Mouse (Mus musculus): ENCODE measurements around the gene Kcnj12. TPM values are rescaled to one million over a fixed set of nuclear protein-coding genes. Genes with fewer than 3 reads are reported as not detected.
A peak's percentile ranks its signal among the peaks of the same experiment; 100 is the strongest.

Kcnj12 gene
- polyA plus RNA-seq, 1 experiment from 2014 or later = 7.8 TPM

GRCm38 (mm10) chr11:61067133-61067835 lies 44.9 kb downstream of the Kcnj12 start:
- Histone ChIP-seq H3K27ac (replicated peaks) (no peak overlapping the region), H3K36me3 (no peaks in the 10 kb centered on the region), H3K9me3 (no peaks in the 10 kb centered on the region), H3K27me3 (no peaks in the 10 kb centered on the region), H3K4me3 (no peak overlapping the region), H3K4me2 (no peak overlapping the region), H3K9ac (no peak overlapping the region), H3K4me1 (replicated peaks) (peaks cover 11% of the 10 kb centered on the region)
- WGBS = 94% methylated on average over 9 of the region's 9 CpGs
- ATAC-seq (ENCODE audit: low read depth) = no peak

DNA sequence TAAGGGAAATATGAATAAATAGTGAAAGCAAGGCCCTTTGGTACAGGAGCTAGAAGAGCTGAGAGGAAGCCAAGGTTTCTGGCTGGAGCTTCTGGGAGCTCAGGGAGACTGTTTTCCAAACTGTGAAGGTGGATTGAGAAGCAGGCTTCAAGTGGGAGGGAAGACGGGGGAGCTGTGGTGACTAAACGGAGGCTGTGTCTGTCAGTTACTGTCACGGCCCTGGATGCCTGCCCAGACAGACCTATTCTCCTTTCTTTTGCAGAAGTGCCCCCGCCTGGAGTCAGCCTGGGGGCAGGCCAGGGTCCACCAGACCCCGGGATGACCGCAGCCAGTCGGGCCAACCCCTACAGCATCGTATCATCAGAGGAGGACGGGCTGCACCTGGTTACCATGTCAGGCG lies 46.5 kb downstream of the Kcnj12 start:
- H3K4me2 ChIP-seq = no peak overlapping the region
- H3K9ac ChIP-seq = no peak overlapping the region
- no peak overlapping the region for H3K27ac ChIP-seq (replicated peaks)
- H3K36me3 ChIP-seq = no peaks in the 10 kb centered on the region
- WGBS = 89% methylated on average over 10 of the region's 10 CpGs
- ATAC-seq (ENCODE audit: low read depth) = no peak
- H3K4me3 ChIP-seq = no peak overlapping the region
- peaks cover 14% of the 10 kb centered on the region for H3K4me1 ChIP-seq (replicated peaks)
- no peaks in the 10 kb centered on the region for H3K27me3 ChIP-seq
- H3K9me3 ChIP-seq = no peaks in the 10 kb centered on the region

- Histone ChIP-seq H3K36me3 (no peaks in the 10 kb centered on the region), H3K4me1 (replicated peaks) (peaks cover 14% of the 10 kb centered on the region), H3K9me3 (no peaks in the 10 kb centered on the region), H3K9ac (no peak overlapping the region), H3K27me3 (no peaks in the 10 kb centered on the region), H3K4me2 (no peak overlapping the region), H3K4me3 (no peak overlapping the region), H3K27ac (replicated peaks) (no peak overlapping the region)
- ATAC-seq (ENCODE audit: low read depth) = no peak
- 98% methylated on average over 18 of the region's 18 CpGs for WGBS
Measured at GRCm38 (mm10) chr11:61069645-61070044, 47.3 kb downstream of the Kcnj12 start.

DNA sequence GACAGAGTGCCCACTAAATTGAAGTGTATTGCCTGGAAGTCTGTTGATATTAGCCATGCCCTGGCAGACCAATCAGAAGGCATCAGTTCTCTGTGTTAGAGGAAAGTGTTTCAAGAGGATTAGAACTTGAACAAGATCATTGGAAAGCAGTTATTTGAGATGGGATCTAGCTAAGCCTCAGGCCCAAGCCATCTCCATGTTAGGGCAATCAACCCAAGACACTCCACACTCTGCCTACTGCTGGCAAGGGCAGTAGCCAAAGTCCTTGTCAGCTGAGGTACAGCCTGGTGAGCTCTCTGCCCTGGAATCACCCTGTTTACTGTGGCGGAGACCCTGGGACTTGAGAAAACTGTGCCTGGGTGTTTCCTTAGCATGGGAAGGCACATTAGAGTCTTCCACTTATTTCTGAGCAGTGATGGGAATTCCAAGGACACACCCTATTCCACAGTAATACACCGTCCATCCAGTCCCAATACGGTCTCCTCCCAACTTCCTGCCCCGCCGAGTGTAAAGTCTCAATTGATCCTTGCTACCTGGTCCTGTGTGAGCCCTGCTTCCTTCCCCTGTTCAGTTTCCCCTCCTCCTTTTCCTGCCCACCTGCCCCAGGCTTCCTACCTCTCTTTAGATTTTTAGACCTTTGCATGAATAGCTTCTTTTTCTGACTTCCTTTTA lies 52.4 kb downstream of the Kcnj12 start:
- no peak overlapping the region for H3K4me2 ChIP-seq
- 91% methylated on average over 5 of the region's 5 CpGs for WGBS
- H3K27ac ChIP-seq (replicated peaks) = no peak overlapping the region
- H3K4me3 ChIP-seq = no peak overlapping the region
- no peaks in the 10 kb centered on the region for H3K36me3 ChIP-seq
- H3K27me3 ChIP-seq = no peaks in the 10 kb centered on the region
- H3K9ac ChIP-seq = no peak overlapping the region
- H3K9me3 ChIP-seq = no peaks in the 10 kb centered on the region
- peaks cover 14% of the 10 kb centered on the region for H3K4me1 ChIP-seq (replicated peaks)
- no peak for ATAC-seq (ENCODE audit: low read depth)

DNA sequence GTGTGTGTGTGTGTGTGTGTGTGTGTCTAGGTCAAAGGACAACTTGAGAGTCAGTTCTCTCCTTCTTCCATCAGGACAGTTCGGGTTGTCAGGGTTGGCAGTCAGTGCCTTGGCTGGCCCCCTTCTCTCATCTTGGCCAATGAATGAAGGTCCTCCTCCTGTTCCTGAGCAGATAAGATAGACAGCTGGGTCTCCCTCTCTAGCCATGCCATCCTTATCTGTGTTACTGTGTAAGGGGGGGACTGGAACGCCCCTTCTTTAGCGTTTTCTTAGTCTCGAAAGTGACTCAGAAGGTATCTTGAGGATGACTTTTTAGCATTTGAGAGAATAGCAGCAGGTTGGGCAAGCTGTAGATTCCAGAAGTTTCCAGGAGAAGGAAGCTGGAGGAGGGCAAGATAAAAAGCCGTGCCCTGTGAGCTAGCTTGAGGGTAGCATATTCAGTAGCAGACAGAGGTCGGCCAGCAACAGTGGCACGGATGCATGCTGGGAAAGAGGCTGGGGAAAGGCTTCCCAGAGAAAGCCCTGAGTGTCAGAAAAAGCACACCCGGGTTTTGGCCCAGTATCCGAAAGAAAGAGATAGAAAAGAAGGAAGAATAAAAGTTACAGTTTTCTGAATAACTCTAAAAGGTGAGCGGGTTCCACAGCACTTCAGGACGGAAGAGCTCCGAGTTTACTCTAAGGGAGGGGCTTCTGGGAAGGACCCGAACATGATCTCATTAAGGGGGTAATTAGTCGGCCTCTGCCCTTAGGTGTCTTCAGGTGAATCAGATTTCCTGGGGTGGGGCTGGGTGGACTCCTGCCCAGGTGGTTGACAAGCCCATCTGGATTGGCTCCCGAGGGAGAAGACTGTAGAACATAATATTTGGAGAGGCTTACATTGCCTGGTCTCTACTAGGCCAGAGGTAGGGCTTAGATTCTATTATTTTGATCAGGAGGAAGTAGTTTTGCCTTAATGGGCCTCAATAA lies 53.3 kb downstream of the Kcnj12 start:
- Histone ChIP-seq H3K4me1 (replicated peaks) (peaks cover 14% of the 10 kb centered on the region), H3K27ac (replicated peaks) (no peak overlapping the region), H3K9me3 (no peaks in the 10 kb centered on the region), H3K4me3 (no peak overlapping the region), H3K9ac (no peak overlapping the region), H3K27me3 (no peaks in the 10 kb centered on the region), H3K36me3 (no peaks in the 10 kb centered on the region), H3K4me2 (no peak overlapping the region)
- 83% methylated on average over 15 of the region's 15 CpGs for WGBS
- no peak for ATAC-seq (ENCODE audit: low read depth)

DNA sequence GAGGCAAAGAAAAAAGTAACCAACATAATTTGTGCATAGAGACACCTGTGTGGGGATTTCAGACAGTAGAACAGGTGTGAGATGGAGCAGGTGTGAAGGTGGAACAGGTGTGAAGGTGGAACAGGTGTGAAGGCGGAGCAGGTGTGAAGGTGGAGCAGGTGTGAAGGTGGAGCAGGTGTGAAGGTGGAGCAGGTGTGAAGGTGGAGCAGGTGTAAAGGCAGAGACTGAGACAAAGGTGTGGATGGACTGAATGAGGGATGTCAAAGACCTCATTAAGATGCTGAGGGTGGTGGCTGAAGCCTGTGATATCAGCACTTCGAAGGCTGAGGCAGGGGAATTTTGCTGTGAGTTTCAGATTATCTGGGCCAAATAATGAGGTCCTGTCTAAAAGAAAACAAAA lies 59.3 kb downstream of the Kcnj12 start:
- WGBS = 96% methylated on average over 2 of the region's 2 CpGs
- H3K27me3 ChIP-seq = no peaks in the 10 kb centered on the region
- ATAC-seq (ENCODE audit: low read depth) = no peak
- no peaks in the 10 kb centered on the region for H3K4me1 ChIP-seq (replicated peaks)
- H3K9me3 ChIP-seq = no peaks in the 10 kb centered on the region
- H3K36me3 ChIP-seq = no peaks in the 10 kb centered on the region
- H3K4me3 ChIP-seq = no peak overlapping the region
- H3K4me2 ChIP-seq = no peak overlapping the region
- H3K27ac ChIP-seq (replicated peaks) = no peak overlapping the region
- H3K9ac ChIP-seq = no peak overlapping the region

- H3K4me2 ChIP-seq = no peak overlapping the region
- no peak overlapping the region for H3K9ac ChIP-seq
- H3K27me3 ChIP-seq = no peaks in the 10 kb centered on the region
- WGBS = 84% methylated on average over 7 of the region's 7 CpGs
- no peaks in the 10 kb centered on the region for H3K36me3 ChIP-seq
- 0 out of 2 replicates have a peak, but pooled peaks cover 3% of the 10 kb centered on the region for H3K4me1 ChIP-seq (replicated peaks)
- no peak for ATAC-seq (ENCODE audit: low read depth)
- 0 out of 2 replicates have a peak, but pooled peaks cover 4% of the 10 kb centered on the region for H3K9me3 ChIP-seq
- H3K4me3 ChIP-seq = no peak overlapping the region
- H3K27ac ChIP-seq (replicated peaks) = no peak overlapping the region
Measured at GRCm38 (mm10) chr11:61090195-61090594, 67.8 kb downstream of the Kcnj12 start.

- Histone ChIP-seq H3K4me3 (no peak overlapping the region), H3K27ac (replicated peaks) (no peak overlapping the region), H3K9me3 (0 out of 2 replicates have a peak, but pooled peaks cover 4% of the 10 kb centered on the region), H3K4me1 (replicated peaks) (0 out of 2 replicates have a peak, but pooled peaks cover 3% of the 10 kb centered on the region), H3K4me2 (no peak overlapping the region), H3K9ac (0 out of 2 replicates have a peak overlapping the region, but pooled peaks have one; percentile 22), H3K36me3 (no peaks in the 10 kb centered on the region), H3K27me3 (no peaks in the 10 kb centered on the region)
- ATAC-seq (ENCODE audit: low read depth) = peak; percentile 76
- WGBS = 68% methylated on average over 3 of the region's 3 CpGs
Measured at GRCm38 (mm10) chr11:61091192-61091591, 68.8 kb downstream of the Kcnj12 start.

DNA sequence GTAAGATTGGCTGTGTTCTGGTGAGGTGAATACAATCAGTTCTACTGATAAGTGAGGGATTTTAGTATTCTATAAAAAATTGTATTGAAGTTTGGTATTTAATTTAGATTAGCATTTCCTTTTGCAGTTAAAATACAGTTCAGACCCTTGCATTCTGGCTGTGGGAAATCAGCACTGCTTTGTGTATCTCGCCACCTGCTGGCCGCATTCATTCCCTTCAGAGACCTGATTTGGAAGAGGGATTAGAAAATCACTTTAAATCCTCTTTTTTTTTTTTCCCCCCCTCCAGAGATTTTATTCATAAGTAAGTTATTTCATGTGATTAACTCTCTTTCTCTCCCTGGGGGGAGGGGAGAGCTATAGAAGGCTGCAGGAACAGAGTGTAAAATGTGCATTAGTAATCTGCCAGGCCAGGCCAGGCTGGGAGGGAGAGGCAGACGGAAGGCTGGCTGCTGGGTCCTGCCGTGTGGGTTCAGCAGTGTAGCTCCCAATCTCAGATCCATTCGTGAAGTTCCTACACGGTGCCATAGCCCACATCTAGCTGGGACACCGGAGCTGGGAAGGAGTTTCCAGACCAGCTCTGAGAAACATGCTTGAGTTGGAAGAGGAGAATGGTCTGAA lies 69.4 kb downstream of the Kcnj12 start:
- H3K36me3 ChIP-seq = no peaks in the 10 kb centered on the region
- H3K27ac ChIP-seq (replicated peaks) = no peak overlapping the region
- 0 out of 2 replicates have a peak, but pooled peaks cover 4% of the 10 kb centered on the region for H3K9me3 ChIP-seq
- no peak overlapping the region for H3K9ac ChIP-seq
- no peaks in the 10 kb centered on the region for H3K27me3 ChIP-seq
- ATAC-seq (ENCODE audit: low read depth) = no peak
- H3K4me1 ChIP-seq (replicated peaks) = 0 out of 2 replicates have a peak, but pooled peaks cover 3% of the 10 kb centered on the region
- no peak overlapping the region for H3K4me3 ChIP-seq
- H3K4me2 ChIP-seq = no peak overlapping the region
- WGBS = 21% methylated on average over 7 of the region's 7 CpGs

- ATAC-seq (ENCODE audit: low read depth) = no peak
- WGBS = 57% methylated on average over 1 of the region's 1 CpGs
- Histone ChIP-seq H3K27me3 (no peaks in the 10 kb centered on the region), H3K9me3 (0 out of 2 replicates have a peak, but pooled peaks cover 4% of the 10 kb centered on the region), H3K9ac (no peak overlapping the region), H3K4me2 (no peak overlapping the region), H3K36me3 (no peaks in the 10 kb centered on the region), H3K4me3 (no peak overlapping the region), H3K4me1 (replicated peaks) (no peaks in the 10 kb centered on the region), H3K27ac (replicated peaks) (no peak overlapping the region)
Measured at GRCm38 (mm10) chr11:61098046-61098445, 75.7 kb downstream of the Kcnj12 start.

All from neural tube, embryonic 13.5 days (tissue).